Mouse (Mus musculus): Measurements from ENCODE around the gene Adh1. TPM values are rescaled to one million over a fixed set of nuclear protein-coding genes. Genes with fewer than 3 reads are reported as not detected.

The Adh1 gene
- total and polyA plus RNA-seq, 2 experiments from 2014 or later = 10.8 to 73.9 TPM

DNA sequence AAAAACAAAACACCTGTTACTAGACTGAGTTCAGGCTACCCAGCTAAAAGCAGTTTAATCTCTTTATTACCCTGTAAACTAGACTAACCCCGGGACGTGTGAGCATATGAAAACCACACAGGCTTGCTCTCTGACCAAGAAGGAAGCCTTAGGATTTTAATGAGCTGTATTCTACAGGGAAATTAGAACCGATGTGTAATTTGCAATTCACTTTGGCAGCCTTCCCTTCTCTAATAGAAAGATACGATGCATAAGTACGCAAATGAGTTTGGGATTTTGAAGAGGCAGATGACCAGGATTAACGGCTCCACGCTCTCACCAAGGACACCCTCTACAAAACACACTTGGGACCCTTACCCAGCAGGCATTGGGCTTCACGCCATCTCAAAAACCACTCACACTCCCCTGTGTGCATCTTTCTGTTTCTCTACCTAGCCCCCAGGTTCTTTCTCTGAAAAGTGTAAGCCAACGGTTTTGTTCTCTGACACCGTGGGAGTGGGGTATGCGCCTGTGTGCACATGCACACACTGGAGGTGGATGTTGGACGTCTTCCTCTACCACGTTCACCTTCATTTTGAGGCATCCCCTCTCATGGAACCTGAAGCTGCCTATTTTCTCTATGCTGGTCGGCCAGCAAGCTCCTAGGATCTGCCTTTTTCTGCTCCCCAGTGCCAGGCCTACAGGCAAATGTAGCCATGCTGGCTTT is 18.6 kb upstream of the Adh1 start:
- Histone ChIP-seq H3K27me3 (ENCODE audit: control insufficient read depth, insufficient read depth, low read length) (no peaks in the 10 kb centered on the region), H3K4me3 (ENCODE audit: low read depth, low read length) (no peak overlapping the region), H3K36me3 (replicated peaks; ENCODE audit: control insufficient read depth, insufficient read depth, low read length) (no peaks in the 10 kb centered on the region), H3K4me1 (ENCODE audit: control insufficient read depth, insufficient read depth) (no peaks in the 10 kb centered on the region), H3K9ac (replicated peaks; ENCODE audit: low read depth, low read length) (no peak overlapping the region), H3K27ac (ENCODE audit: low read depth) (no peak overlapping the region), H3K4me2 (ENCODE audit: low read depth, low read length) (no peak overlapping the region), H3K9me3 (replicated peaks; ENCODE audit: control insufficient read depth, low read length) (no peaks in the 10 kb centered on the region)
- 81% methylated on average over 14 of the region's 14 CpGs for WGBS
- TF ChIP-seq EP300 (IDR thresholded peaks at IDR 0.05; ENCODE audit: low read depth) (no peak), CTCF (IDR thresholded peaks at IDR 0.05; ENCODE audit: low read depth) (no peak)
- DNase-seq (ENCODE audit: low spot score) (no peak), ATAC-seq (ENCODE audit: insufficient read depth, low read depth) (no peak)

DNA sequence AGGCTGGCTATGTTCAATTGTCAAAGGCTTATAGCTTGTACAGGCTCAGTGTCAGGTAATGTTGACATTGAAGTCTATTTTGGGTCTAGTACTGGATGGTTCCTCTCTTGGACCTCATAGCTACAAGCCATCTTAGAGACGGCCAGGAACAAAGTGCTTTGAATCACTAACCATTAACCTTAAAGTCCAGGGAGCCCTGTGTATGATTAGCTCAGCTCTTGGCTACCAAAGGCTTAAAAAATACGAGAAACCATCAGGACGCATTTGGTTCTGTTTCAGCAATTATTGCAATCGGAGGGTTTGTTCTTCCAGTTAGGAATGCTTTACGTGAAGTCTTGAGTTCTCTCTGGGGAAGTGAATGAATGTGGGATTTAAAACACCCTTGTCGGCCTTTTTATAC is 17.9 kb upstream of the Adh1 start:
- no peak overlapping the region for H3K27ac ChIP-seq (ENCODE audit: low read depth)
- H3K9ac ChIP-seq (replicated peaks; ENCODE audit: low read depth, low read length) = no peak overlapping the region
- no peaks in the 10 kb centered on the region for H3K4me1 ChIP-seq (ENCODE audit: control insufficient read depth, insufficient read depth)
- TF ChIP-seq EP300 (IDR thresholded peaks at IDR 0.05; ENCODE audit: low read depth) (no peak), CTCF (IDR thresholded peaks at IDR 0.05; ENCODE audit: low read depth) (no peak)
- no peaks in the 10 kb centered on the region for H3K9me3 ChIP-seq (replicated peaks; ENCODE audit: control insufficient read depth, low read length)
- no peak overlapping the region for H3K4me2 ChIP-seq (ENCODE audit: low read depth, low read length)
- H3K27me3 ChIP-seq (ENCODE audit: control insufficient read depth, insufficient read depth, low read length) = no peaks in the 10 kb centered on the region
- WGBS = 86% methylated on average over 6 of the region's 6 CpGs
- ATAC-seq (ENCODE audit: insufficient read depth, low read depth) (no peak), DNase-seq (ENCODE audit: low spot score) (no peak)
- H3K4me3 ChIP-seq (ENCODE audit: low read depth, low read length) = no peak overlapping the region
- H3K36me3 ChIP-seq (replicated peaks; ENCODE audit: control insufficient read depth, insufficient read depth, low read length) = no peaks in the 10 kb centered on the region

DNA sequence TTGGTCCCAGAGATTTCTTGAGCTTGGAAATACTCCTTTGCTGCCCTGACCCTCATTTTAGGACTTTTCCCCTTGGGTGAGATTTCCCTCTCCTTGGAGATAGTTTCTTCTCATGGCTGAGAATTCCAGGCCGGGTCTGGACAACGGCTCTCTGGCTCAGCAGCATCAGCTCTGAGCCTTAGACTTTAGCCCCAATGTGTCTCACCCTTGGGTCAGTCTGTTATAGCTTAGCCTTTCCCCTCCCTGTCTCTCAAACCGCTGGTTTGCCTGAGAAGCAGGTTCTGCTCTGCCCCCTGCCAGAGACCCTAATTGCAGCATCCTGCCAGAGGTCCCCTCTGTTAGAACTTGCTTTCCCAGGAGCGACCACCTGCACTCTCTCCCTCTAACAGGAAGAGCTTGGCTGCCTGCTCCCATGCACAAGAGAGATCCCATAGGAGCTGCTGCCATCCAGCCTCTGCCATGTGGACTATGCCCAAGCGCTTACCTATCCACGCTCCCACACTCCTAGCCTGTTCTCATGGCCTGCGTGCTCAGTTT is 16.4 kb upstream of the Adh1 start:
- Histone ChIP-seq H3K9me3 (replicated peaks; ENCODE audit: control insufficient read depth, low read length) (no peaks in the 10 kb centered on the region), H3K4me3 (ENCODE audit: low read depth, low read length) (no peak overlapping the region), H3K27ac (ENCODE audit: low read depth) (no peak overlapping the region), H3K36me3 (replicated peaks; ENCODE audit: control insufficient read depth, insufficient read depth, low read length) (no peaks in the 10 kb centered on the region), H3K4me2 (ENCODE audit: low read depth, low read length) (no peak overlapping the region), H3K4me1 (ENCODE audit: control insufficient read depth, insufficient read depth) (no peaks in the 10 kb centered on the region), H3K9ac (replicated peaks; ENCODE audit: low read depth, low read length) (no peak overlapping the region), H3K27me3 (ENCODE audit: control insufficient read depth, insufficient read depth, low read length) (no peaks in the 10 kb centered on the region)
- ATAC-seq (ENCODE audit: insufficient read depth, low read depth) = no peak
- 69% methylated on average over 7 of the region's 7 CpGs for WGBS
- DNase-seq (ENCODE audit: low spot score) = no peak
- TF ChIP-seq CTCF (IDR thresholded peaks at IDR 0.05; ENCODE audit: low read depth) (no peak), EP300 (IDR thresholded peaks at IDR 0.05; ENCODE audit: low read depth) (no peak)

DNA sequence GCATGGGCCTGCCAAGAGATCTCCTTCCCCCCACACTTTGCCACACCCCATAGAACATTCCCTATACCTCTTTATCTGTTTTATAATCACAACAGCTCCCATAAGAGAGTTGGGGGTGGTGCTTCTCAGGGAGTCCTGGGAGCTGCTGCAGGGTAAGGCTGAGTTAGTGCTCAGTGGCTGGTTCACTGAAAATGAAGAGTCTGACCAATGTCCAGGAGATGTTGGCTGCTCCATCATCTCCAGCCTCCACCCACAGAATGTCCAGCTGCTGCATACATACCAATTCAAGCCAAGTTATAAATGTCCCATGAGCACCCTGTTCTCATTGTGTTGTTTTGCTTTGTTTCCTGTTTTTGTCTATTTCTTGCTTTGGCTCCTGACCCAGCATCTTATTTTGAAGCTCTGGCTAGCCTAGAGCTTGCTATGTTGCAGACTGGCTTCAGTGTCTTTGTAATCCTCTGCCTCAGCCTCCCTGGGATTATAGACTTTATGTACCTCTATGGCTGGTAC is 14.2 kb upstream of the Adh1 start:
- TF ChIP-seq EP300 (IDR thresholded peaks at IDR 0.05; ENCODE audit: low read depth) (no peak), CTCF (IDR thresholded peaks at IDR 0.05; ENCODE audit: low read depth) (no peak)
- Histone ChIP-seq H3K4me3 (ENCODE audit: low read depth, low read length) (no peak overlapping the region), H3K9ac (replicated peaks; ENCODE audit: low read depth, low read length) (no peak overlapping the region), H3K36me3 (replicated peaks; ENCODE audit: control insufficient read depth, insufficient read depth, low read length) (no peaks in the 10 kb centered on the region), H3K27me3 (ENCODE audit: control insufficient read depth, insufficient read depth, low read length) (no peaks in the 10 kb centered on the region), H3K27ac (ENCODE audit: low read depth) (no peak overlapping the region), H3K9me3 (replicated peaks; ENCODE audit: control insufficient read depth, low read length) (no peaks in the 10 kb centered on the region), H3K4me2 (ENCODE audit: low read depth, low read length) (no peak overlapping the region), H3K4me1 (ENCODE audit: control insufficient read depth, insufficient read depth) (no peaks in the 10 kb centered on the region)
- ATAC-seq (ENCODE audit: insufficient read depth, low read depth) (no peak), DNase-seq (ENCODE audit: low spot score) (no peak)

DNA sequence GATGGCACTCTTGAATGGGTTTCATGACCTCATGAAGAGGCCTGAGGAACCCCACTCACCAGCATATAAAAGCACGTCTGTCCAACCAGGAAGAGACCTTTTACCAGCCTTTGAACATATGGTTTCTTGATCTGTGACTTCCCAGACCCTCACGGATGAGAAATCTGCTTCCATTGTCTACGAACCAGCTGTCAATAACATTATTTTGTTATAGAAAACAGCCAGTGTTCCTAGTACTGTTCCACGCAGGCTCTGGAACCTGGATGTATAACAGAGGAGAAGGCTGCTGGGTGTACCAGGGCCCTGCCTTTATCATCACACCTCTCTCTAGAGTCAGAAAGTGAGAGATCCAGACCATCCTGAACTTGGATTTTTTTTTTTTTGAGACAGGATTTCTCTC is 13.6 kb upstream of the Adh1 start:
- H3K27ac ChIP-seq (ENCODE audit: low read depth) = no peak overlapping the region
- no peak overlapping the region for H3K4me2 ChIP-seq (ENCODE audit: low read depth, low read length)
- no peaks in the 10 kb centered on the region for H3K9me3 ChIP-seq (replicated peaks; ENCODE audit: control insufficient read depth, low read length)
- no peak overlapping the region for H3K4me3 ChIP-seq (ENCODE audit: low read depth, low read length)
- no peak overlapping the region for H3K9ac ChIP-seq (replicated peaks; ENCODE audit: low read depth, low read length)
- no peaks in the 10 kb centered on the region for H3K4me1 ChIP-seq (ENCODE audit: control insufficient read depth, insufficient read depth)
- H3K27me3 ChIP-seq (ENCODE audit: control insufficient read depth, insufficient read depth, low read length) = no peaks in the 10 kb centered on the region
- 73% methylated on average over 4 of the region's 4 CpGs for WGBS
- ATAC-seq (ENCODE audit: insufficient read depth, low read depth) = no peak
- no peaks in the 10 kb centered on the region for H3K36me3 ChIP-seq (replicated peaks; ENCODE audit: control insufficient read depth, insufficient read depth, low read length)
- TF ChIP-seq CTCF (IDR thresholded peaks at IDR 0.05; ENCODE audit: low read depth) = no peak
- no peak for TF ChIP-seq EP300 (IDR thresholded peaks at IDR 0.05; ENCODE audit: low read depth)
- DNase-seq (ENCODE audit: low spot score) = no peak

DNA sequence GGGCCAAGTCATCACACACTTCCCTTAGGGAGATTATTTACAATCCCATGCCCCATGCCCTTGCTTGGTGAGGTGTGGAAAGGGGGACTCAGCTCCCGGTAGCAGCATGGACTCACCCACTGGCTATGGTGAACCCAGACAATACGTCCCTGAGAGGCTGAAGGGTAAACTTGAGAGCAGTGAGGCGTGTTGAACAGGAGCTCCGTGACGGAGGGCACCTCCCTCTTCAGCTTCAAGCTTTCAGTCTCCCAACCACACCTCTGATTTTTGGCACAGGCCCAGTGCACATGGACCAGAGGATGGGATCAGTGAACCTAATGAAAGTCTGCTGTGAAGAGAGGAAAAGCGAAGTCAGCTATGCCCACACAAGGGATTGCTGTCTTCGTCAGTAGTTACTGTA is 12.8 kb upstream of the Adh1 start:
- Histone ChIP-seq H3K9me3 (replicated peaks; ENCODE audit: control insufficient read depth, low read length) (no peaks in the 10 kb centered on the region), H3K9ac (replicated peaks; ENCODE audit: low read depth, low read length) (no peak overlapping the region), H3K4me2 (ENCODE audit: low read depth, low read length) (no peak overlapping the region), H3K4me1 (ENCODE audit: control insufficient read depth, insufficient read depth) (no peaks in the 10 kb centered on the region), H3K27ac (ENCODE audit: low read depth) (no peak overlapping the region), H3K4me3 (ENCODE audit: low read depth, low read length) (no peak overlapping the region), H3K27me3 (ENCODE audit: control insufficient read depth, insufficient read depth, low read length) (no peaks in the 10 kb centered on the region), H3K36me3 (replicated peaks; ENCODE audit: control insufficient read depth, insufficient read depth, low read length) (no peaks in the 10 kb centered on the region)
- DNase-seq (ENCODE audit: low spot score) (no peak), ATAC-seq (ENCODE audit: insufficient read depth, low read depth) (no peak)
- 56% methylated on average over 7 of the region's 7 CpGs for WGBS
- TF ChIP-seq CTCF (IDR thresholded peaks at IDR 0.05; ENCODE audit: low read depth) (no peak), EP300 (IDR thresholded peaks at IDR 0.05; ENCODE audit: low read depth) (no peak)

Data from heart, postnatal 0 days (tissue).